ENCODE assay signal across 8 mouse cellular contexts in the genomic region with DNA sequence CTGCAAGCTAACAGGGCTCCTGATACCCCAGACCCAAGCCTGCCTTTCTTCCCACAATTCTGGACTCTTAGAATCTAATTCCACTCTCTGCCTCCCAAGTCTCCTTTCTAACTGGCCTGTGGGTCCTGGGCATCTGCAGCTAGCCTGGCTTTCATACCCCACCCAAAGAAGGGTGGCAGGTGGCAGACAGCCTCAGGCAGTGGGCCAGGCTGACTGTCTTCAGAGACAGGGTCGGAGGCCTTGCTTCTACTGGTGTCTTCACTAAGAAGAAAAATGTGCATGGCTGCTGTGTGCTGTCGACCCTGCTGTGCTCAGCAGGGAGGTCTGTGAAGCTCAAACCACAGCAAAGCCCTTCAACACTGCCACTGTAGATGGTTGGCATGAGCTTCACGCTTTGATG. TPM values are rescaled to one million over a fixed set of nuclear protein-coding genes. Genes with fewer than 3 reads are reported as not detected.
A peak's percentile ranks its signal among the peaks of the same experiment; 100 is the strongest.
DNase-seq lines count a peak whose midpoint lies in the region; ATAC-seq lines count a peak whose summit lies in the region.

No protein-coding gene starts in this region.

- H3K4me2 ChIP-seq in embryonic facial prominence, embryonic 12.5 days (replicated peaks) = no peak overlapping the region
- H3K4me2 ChIP-seq in limb, embryonic 11.5 days (ENCODE audit: low read depth, severe bottlenecking) = peak overlapping the region; percentile 34; the same call in 1 of the 2 replicates

- H3K9ac ChIP-seq in embryonic facial prominence, embryonic 12.5 days = 0 out of 2 replicates have a peak overlapping the region, but pooled peaks have one; percentile 15
- no peak overlapping the region for H3K9ac ChIP-seq in limb, embryonic 11.5 days (ENCODE audit: low read length)

- peak overlapping the region; percentile 71; the same call in 1 of the 2 replicates for H3K27ac ChIP-seq in embryonic facial prominence, embryonic 12.5 days
- peak overlapping the region; percentile 84 for H3K27ac ChIP-seq in limb, embryonic 11.5 days (replicated peaks; ENCODE audit: low read depth, low read length)

- no peaks in the 10 kb centered on the region for H3K36me3 ChIP-seq in embryonic facial prominence, embryonic 12.5 days
- no peaks in the 10 kb centered on the region for H3K36me3 ChIP-seq in limb, embryonic 11.5 days (ENCODE audit: control insufficient read depth, insufficient read depth, low read length)

- DNase-seq in cerebellum, adult 9-10 months = peak; percentile 55
- DNase-seq in left cerebral cortex, postnatal 4 days = peak; percentile 81
- DNase-seq in left cerebral cortex, postnatal 14 days (ENCODE audit: low spot score in 2 of 2) = no peak
- DNase-seq in limb, embryonic 11.5 days (ENCODE audit: low spot score) = no peak
- DNase-seq in gastrocnemius, postnatal 14 days = no peak
- DNase-seq in T-cell, adult 2 months (ENCODE audit: low spot score) = no peak

- intact Hi-C loops in left cerebral cortex, postnatal 4 days (cut with DNase I) = no loop called here
- intact Hi-C loops in left cerebral cortex, postnatal 14 days (cut with DNase I) = no loop called here
- intact Hi-C loops in gastrocnemius, postnatal 14 days (cut with DNase I; ENCODE audit: low total_unique reads) = no loop called here

- H3K9me3 ChIP-seq in embryonic facial prominence, embryonic 12.5 days = no peaks in the 10 kb centered on the region
- no peaks in the 10 kb centered on the region for H3K9me3 ChIP-seq in limb, embryonic 11.5 days (ENCODE audit: control insufficient read depth, low read length)

- H3K4me1 ChIP-seq in embryonic facial prominence, embryonic 12.5 days = peaks cover 37% of the 10 kb centered on the region
- H3K4me1 ChIP-seq in limb, embryonic 11.5 days (ENCODE audit: control insufficient read depth, insufficient read depth, low read length) = peaks cover 42% of the 10 kb centered on the region

- 57% methylated on average over 3 of the region's 3 CpGs for WGBS in embryonic facial prominence, embryonic 12.5 days
- 67% methylated on average over 3 of the region's 3 CpGs for WGBS in limb, embryonic 11.5 days

- no peaks in the 10 kb centered on the region for H3K27me3 ChIP-seq in embryonic facial prominence, embryonic 12.5 days
- H3K27me3 ChIP-seq in limb, embryonic 11.5 days (ENCODE audit: control insufficient read depth, insufficient read depth, low read length) = no peaks in the 10 kb centered on the region

- ATAC-seq in cerebellum, adult (ENCODE audit: insufficient number of reproducible peaks, low FRiP score, low TSS enrichment) = no peak
- ATAC-seq in embryonic facial prominence, embryonic 12.5 days (ENCODE audit: insufficient number of reproducible peaks, insufficient read depth, low FRiP score, low TSS enrichment) = no peak
- no peak for ATAC-seq in limb, embryonic 11.5 days (ENCODE audit: insufficient number of reproducible peaks, low FRiP score, low TSS enrichment, low read depth)

- H3K4me3 ChIP-seq in embryonic facial prominence, embryonic 12.5 days = no peak overlapping the region
- no peak overlapping the region for H3K4me3 ChIP-seq in limb, embryonic 11.5 days (ENCODE audit: low read depth, low read length)

RNA-seq across cellular contexts. Expression of a gene that starts 39.0 kb away (rescaled TPM):
- 10 to 100 TPM; 66.3 to 70.5 TPM for total RNA-seq in left cerebral cortex, postnatal 4 days (2021)
- total RNA-seq in left cerebral cortex, postnatal 14 days (2021) = 10 to 100 TPM; 62.5 to 71.8 TPM
- polyA plus RNA-seq in embryonic facial prominence, embryonic 12.5 days (2016; fragmentation: Nextera tagmentation; extraction: Ambion mirVana) = 20.4 and 21.5 TPM in 2 replicates
- 13.3 and 16.2 TPM in 2 replicates for polyA plus RNA-seq in limb, embryonic 11.5 days (2014; fragmentation: Nextera tagmentation; extraction: Ambion mirVana)
- 10 to 100 TPM; 23.3 to 31.2 TPM for total RNA-seq in gastrocnemius, postnatal 14 days (2021)

Comparison
In these comparisons a context has a peak if more than half of its experiments do, and no peak if none do; other contexts are left out.
1. DNase-seq: peak in cerebellum, adult 9-10 months (single experiment) and left cerebral cortex, postnatal 4 days (single experiment); none in left cerebral cortex, postnatal 14 days (0 of 2), limb, embryonic 11.5 days (single experiment), gastrocnemius, postnatal 14 days (single experiment) and T-cell, adult 2 months (single experiment).